Mouse (Mus musculus) 3134 (cell line): Measurements from ENCODE around the gene Ube2n.
"Not testable (repeated sequence)": the region's sequence is repeated elsewhere in the genome, so short reads cannot be mapped to it uniquely, and the experiment has no call there.

ENCODE experiments used
- DNase-seq: peaks from one replicate; pipeline ENCODE4 v3.0.0-alpha.2; 2011; ENCODE audit warnings: low spot score; ENCODE audit not compliant: insufficient read length; ENCODE audit errors: extremely low read depth

Gene Ube2n

DNA sequence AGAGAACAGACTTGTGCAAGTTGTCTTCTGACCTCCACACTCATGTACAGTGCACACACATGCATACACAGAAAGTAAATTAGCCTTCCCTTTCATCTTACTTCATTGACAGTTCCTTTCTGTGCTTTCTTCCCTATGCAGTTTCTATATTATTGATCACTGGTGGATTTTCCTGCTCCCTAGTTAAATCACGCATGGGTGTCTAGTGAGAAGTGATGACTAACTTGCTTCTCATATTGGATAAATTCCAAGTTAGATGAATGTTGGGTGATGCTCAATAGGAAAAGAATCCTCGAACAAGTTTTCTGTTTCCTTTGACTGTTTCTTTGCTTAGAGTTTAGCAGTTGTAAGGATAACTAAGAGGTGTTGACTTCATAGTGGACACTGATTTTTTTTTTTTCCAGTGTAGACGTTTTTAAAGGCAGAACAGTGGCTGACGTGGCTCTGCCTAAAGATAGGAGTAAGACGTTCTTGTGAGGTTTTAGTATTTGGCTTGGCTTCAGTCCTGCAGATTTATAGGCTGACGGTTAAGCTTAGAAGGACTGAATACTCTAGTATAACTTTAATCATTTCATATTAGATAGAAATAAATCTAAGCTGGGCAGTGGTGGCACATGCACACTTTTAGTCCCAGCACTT is 10.2 kb downstream of the Ube2n start:
- DNase-seq, result peak; percentile 56

DNA sequence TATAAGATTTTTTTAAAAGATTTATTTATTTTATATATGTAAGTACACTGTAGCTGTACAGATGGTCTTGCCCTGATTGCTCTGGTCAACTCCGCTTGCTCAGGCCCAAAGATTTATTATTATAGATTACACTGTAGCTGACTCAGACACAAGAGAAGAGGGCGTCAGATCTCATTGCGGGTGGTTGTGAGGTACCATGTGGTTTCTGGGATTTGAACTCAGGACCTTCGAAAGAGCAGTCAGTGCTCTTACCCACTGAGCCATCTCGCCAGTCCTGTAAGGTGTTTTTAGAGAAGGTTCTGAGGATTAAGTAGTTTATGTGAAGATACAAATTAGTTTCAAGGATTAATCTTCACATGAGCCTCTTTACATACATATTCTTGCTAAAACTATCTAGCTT is 10.9 kb downstream of the Ube2n start:
- DNase-seq, result no peak

DNA sequence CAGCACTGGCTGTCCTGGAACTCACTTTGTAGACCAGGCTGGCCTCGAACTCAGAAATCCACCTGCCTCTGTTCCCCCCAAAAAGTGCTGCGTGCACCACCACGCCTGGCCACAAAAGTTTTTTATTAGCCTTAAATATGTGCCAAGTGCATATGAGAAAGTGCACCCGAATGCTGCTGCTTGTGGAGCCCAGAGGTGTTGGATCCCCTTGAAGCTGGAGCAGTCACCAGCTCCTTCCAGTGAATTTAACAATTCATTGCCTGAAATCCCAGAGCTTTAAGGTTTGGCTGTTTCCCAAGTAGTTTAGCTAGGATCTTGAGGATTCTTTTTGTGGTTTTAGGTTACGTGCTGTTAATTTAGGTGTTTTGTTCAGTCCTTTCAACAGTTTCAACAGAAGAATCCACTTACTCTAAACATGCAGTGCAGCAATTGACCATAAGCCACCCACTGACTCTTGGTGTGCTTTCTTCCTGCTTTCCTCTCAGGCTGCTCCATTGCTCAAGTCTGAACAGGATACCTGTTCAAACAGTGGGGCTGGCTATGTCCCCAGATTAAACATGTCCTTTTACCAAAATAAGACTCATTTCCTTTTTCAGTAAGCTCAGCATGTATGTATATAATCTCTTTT is 11.7 kb downstream of the Ube2n start:
- DNase-seq, result peak; percentile 31

DNA sequence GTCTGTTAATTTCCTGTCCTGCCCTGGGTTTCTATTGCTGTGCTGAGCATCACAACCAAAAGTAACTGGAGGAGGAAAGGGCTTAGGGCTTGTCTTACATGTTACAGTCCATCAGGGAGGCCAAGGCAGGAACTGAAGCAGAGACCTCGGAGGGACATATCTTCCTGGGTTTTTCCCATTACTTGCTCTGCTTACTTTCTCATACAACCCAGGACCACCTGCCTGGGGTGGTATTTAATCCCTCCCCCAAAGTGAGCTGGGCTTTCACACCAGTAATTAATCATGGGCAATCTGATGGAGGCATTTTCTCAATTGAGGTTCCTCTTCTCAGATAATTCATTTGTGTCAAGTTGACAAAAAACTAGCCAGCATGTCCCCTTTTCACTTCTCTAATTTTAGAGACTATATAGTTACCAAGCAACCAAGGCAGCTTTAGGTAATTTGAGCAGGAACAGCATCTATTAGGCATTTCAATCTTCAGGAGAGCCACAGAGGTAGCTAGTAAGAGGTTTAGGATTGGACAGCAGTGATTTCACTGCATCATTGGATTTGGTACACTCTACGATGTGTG is 15.7 kb downstream of the Ube2n start:
- no peak for DNase-seq

DNA sequence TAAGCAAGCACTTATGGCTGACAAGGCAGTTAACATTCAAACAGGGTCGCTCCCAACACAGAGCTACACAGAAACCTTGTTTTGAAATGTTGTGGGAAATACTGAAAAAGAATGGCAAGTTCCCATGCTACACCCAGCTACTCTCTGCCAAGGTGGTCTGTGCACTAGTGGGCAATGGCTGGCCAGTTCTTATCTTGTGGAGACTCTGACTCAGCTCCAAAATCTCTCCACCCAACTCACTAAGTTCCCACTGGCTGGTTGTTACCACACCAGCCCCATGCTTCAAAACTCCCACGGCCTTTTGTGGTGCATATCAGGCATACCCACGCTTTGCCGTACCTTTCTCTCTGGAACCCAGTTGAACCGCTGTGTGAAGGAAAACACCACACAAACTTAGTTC is 18.0 kb downstream of the Ube2n start:
- DNase-seq, result no peak

DNA sequence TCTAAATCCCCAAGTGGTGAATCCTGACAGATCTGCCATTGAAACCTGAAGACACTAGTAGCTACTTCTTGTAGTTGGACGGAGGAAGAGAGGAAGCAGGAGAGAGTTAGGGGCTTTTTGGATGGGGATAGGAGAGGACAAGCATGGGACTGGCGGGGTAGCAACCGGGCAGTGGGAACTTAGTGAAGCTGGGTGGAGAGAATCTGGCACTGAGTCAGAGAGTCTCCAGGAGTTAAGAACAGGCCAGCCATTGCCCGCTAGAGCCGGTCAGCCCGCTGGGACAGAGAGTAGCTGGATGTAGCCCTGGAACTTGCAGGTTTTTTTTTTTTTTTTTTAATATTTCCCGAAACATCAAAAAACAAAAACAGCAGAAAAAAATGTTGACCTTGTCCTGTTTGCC is 18.4 kb downstream of the Ube2n start:
- DNase-seq, result no peak

DNA sequence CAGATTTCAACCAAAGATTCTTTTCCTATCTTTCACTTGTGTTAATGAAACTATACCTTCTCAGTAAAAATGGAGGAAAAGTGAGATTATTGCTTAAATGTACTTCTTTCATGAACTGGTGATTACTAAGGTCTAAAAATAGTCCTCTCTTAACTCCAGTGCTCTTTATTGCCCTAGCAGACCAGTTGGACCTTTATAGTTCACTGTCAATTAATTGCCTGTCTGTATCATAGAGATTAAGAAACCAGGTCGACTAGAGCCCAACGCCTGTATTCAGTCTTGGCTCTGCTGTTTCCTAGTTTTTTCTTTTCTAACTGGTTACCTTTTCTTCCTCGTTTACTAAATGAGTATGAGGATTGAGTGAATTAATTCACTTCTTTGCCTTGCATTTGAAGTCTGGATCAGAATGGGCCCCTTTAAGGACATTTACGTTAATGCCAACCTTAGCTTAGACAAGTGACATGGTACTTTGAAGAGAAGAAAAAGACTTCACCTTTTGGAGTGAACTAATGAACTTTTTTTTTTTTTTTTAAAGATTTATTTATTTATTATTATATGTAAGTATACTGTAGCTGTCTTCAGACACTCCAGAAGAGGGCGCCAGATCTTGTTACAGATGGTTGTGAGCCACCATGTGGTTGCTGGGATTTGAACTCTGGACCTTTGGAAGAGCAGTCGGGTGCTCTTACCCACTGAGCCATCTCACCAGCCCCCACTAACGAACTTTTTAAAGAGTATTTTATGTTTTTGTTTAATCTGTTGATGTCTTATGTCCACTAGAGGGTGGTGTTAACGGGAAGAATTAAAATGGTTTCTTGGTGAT is 20.7 kb downstream of the Ube2n start:
- no peak for DNase-seq

DNA sequence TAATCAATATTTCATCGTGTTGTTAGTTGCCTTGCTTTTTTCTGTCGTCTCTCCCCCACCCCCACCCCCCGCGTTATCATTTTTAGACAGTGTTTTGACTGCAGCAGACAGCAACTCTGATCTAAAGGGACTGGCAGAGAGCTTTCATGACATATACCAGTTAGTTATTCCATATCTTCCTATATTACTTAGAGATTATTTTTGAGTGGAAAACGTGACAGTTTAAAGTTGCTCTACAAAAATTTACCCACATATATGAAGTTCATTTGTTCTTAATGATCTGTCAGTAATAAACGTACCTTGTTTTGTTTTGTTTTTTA is 21.2 kb downstream of the Ube2n start:
- DNase-seq, result no peak

DNA sequence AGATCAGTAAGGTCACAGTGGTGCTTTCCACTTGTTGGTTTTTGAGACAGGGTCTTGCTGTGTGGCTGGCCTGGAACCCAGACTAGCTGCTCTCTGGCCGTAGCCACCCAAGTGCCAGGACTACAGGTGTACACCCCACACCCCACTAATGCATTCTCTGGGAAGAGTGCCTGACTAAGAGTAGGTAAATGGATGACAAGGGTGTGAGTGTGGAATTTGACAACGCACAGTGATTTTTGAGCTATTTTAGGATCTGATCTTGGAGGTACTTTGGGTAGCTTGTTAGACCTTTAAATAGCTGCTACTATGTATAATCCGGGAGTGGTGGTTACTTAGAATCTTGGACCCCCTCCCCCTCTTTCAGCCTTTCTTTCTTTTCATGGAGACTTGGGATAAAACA is 24.3 kb downstream of the Ube2n start:
- no peak for DNase-seq

DNA sequence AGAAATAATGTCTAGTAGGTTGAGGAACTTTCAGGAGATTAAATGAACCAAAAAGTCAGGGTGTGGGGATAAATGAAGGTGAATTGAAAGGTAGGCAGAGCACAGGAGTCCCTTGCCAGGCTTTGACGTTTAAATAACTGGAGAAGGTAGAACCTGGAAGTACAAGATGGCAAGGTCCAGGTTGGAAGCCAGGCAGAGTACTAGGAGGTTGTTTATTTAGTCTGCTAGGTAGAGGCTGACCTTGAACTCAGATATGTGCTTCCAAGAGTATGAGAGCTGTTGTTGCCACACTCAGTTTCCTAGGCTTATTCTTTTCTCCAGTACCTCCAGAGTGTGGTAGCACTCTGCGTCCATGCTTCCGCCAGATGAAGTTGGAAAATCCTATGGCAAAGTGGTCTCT is 24.9 kb downstream of the Ube2n start:
- no peak for DNase-seq

DNA sequence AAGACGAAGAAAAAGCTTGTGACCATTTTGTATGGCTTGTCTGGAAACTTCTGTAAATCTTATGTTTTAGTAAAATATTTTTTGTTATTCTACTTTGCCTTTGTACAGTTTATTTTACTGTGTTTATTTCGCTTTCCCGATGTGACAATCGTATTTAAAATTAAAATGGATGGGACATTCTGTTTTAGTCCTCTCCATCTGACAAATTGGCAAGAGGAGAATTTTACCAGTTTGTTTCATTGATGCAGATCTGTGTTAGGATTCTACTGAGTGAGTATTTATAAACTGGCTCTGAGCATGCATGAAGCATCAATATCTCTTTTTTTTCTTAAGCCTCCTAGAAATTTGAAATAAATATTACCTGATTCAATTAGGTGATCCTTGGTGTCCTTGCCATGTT is 28.0 kb downstream of the Ube2n start:
- DNase-seq, result no peak

DNA sequence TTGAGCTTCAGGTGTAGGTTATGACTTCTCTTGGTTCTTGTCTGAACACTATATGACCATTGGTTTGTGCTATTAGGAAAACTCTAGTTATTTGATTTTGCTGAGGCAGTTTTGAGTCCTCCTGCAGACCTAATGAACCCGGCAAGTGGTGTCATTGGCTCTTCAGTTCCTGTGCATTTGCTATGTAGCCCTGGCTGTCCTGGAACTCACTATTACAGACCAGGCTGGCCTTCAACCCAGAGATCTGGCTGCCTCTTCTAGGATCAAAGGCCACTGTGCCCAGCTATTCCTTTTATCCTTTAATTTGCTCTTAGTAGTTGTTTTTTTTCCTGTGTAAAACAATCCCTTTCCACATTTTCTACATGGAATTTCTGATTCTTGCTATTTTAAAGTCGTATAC is 28.4 kb downstream of the Ube2n start:
- no peak for DNase-seq

DNA sequence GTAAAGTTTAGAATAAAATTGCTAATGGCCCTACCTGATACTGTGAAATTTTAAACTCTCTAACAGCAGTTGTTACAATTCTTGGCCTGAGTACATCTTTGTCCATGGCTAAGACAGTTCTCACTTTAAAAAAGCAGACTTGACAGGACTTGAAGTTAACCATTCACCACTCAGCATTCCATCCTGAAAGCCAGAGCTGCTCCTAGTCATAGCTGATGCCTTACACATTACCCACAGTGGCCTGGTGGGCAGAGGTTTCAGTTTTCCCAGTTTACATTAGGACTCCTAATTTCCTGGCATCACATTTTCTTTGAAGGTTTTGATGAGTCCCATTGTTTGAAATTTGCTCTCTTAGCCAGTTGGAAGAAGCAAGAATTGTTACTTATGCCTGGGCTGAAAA is 29.1 kb downstream of the Ube2n start:
- DNase-seq, result no peak

DNA sequence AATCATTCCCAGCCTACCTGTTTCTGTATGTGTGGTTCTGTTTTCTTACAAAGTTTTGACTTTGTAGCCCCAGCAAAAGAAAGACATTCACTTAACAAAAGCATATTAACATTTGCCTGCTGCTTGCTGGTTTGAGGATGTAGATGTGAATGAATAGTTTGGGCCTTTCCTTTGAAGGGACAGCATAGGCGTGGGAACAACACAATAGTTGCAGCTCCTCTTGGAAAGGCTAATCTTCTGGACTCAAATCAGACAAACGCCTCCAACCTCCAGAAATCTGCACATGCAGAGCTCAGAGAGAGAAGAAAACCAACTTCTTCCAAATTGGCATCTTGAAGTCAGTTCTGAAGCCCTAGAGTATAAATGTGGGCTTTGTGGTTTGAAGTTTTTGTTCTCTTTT is 29.7 kb downstream of the Ube2n start:
- DNase-seq, result no peak

DNA sequence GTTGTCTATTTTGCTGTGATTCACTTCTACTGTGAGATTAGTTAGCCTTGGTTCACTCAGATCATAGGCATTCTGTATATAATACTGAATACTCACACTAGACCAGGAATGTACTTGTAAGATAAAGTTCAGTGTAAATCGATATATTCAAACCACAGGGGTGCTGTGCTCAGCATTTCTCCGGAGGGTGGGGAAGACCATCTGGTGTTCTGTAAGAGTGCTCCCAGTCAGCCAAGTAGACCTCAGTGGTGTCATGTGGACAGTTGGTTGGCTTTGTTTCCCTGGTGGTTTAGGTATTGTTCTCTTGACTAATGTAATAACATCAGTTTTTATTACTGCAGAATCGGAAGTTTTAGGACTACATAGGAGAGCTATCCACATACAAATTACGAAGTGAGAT is 30.1 kb downstream of the Ube2n start:
- DNase-seq, result no peak

DNA sequence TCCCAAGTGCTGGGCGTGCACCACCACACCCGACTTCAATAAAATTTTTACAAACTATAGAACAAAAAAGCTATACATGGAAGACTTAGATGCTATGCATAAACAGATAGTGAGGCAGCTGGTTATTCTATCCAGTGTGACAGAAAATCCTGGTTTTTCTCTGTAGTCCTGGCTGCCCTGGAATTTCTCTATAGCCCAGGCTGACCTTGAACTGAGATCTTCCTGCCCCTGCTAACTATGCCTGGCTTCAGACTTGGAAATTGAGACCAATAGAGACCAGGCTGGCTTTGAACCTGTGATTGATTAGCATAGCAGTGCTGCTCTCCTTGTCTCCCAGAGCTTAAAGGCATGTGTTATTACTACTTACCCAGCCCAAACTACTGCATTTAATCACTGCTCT is 31.2 kb downstream of the Ube2n start:
- no peak for DNase-seq

DNA sequence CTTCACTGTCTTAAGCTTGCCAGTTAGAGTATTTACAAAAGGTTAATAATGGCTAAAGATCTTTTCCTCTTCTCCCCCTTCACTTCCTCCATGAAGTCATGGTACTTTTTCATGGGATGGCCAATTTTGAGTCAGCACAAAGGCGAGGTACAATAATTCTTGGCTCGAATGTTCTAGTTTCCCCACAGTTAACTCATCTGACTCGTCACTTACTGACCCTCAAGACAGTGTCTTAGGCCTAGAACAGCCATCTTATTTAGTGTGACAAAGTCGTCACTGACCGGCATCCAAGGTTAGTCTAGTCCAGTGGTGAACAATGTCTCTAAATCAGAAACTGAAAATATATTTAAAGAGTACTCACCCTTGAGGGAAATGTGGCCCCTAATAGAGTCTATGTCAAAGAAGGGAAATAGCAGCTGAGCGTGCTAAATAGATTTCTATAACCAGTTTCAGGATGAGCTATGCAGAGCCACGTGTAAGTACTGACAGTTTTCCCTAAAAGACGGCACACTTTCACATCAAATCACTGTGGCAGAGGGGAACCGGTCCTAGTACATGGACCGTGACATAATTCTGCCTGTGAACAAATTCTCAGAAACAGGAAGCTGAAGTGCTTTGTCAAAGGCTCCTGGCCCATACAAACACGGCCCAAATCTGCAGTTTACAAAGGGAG is 33.3 kb downstream of the Ube2n start:
- DNase-seq, result no peak

DNA sequence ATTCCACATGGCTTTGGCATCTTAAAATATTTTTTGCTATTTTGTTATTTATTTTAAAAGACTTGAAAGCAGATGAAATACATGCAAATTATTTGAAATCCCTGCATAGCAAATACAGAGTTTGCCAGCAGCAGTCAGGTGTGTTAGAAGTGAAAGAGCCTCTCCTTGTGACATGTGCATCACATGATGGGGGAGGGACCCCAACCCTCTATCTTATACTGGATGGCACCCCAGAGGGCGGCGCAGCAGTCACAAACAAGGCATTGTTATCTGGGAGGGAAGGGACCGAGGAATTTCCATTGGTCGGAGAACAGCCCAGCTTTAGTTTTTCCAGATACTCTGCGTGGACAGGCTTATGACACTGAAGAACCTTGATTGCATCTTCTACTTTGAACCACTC is 34.1 kb downstream of the Ube2n start:
- not testable (repeated sequence) for DNase-seq

DNA sequence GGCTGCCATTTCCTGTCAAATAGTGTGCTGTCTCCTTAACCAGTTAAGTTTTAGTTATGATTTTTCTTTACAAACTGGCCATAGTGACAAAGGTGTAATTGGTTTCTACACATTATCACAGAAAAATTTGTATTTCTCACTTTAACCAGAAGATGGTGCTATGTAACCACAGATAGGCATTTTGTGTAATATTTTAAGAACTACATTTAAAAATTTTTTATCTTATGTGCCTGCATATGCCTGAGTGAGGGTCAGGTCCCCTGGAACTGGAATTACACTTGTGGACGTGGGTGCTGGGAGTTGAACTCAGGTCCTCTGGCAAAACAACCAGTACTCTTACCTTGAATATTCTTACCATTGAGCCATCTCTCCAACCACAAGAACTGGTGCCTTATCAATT is 35.6 kb downstream of the Ube2n start:
- no peak for DNase-seq

DNA sequence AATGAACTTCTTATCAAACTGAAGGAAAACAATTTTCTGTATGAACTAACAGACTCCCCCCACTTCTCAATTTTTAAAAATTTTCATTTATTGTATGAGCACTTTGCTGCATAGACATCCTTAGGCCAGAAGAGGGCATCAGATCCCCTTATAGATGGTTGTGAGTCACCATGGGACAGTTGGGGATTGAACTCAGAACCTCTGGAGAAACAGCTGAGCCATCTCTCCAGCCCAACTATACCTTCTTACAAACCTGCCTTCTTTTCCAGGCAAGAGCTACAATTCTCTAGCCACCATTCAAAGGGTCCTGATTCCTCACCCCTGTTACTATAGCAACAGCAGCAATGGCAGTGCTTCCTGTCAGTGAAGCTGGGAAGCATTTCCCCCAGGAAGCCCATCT is 36.8 kb downstream of the Ube2n start:
- DNase-seq, result peak; percentile 36

DNA sequence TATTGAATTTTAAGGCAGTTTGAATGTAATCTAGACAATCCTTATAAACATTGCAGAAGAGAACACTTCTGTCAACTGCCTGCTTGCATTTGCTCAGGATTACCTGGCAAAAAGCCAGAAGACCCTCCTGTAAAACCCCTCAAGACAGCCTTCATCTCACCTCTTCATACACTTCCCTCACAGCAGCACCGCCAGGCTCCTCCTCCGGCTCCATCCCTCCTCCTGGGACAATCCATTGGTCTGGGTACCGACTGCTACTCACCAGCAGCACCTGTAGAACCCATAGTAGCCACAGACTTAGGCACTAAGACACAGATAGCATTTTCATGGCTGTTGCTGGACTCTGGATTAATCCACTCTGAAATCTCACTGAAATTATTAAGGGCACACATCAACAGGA is 37.4 kb downstream of the Ube2n start:
- no peak for DNase-seq
